Mouse (Mus musculus) gastrocnemius, postnatal 36 days (tissue): ENCODE results near the gene Tmem251. TPM values are rescaled to one million over a fixed set of nuclear protein-coding genes. Genes with fewer than 3 reads are reported as not detected.

Source experiments
- total RNA-seq, 2 experiments: library from RNA; stranded (reverse); gene quantifications; 2 replicates each; pipeline ENCODE4 v1.2.3; 2021

Gene Tmem251
- total RNA-seq, 2 experiments from 2014 or later: 2.0 to 2.2 TPM

Other genes with a start within 250 kb of the Tmem251 start
- not detected for gene Chga, start 188.8 kb upstream of the Tmem251 start, total RNA-seq
- 1 to 10 TPM; 6.3 to 8.4 TPM for gene Itpk1, start 38.8 kb upstream of the Tmem251 start, total RNA-seq
- gene Moap1, start 101 bp upstream of the Tmem251 start, total RNA-seq: 1 to 10 TPM; 3.2 to 5.4 TPM
- gene Gm28051, start 14.0 kb downstream of the Tmem251 start, total RNA-seq: not detected
- 1 to 10 TPM; 7.7 to 8.5 TPM for gene Gon7, start 14.0 kb downstream of the Tmem251 start, total RNA-seq
- 10 to 100 TPM; 11.9 to 15.1 TPM for gene Ubr7, start 14.2 kb downstream of the Tmem251 start, total RNA-seq
- 1 to 10 TPM; 2.3 to 2.4 TPM for gene Gm20604, start 14.9 kb downstream of the Tmem251 start, total RNA-seq
- gene Btbd7, start 134.7 kb downstream of the Tmem251 start, total RNA-seq: 10 to 100 TPM; 14.4 to 15.6 TPM
- not detected for gene Cox8c, start 155.6 kb downstream of the Tmem251 start, total RNA-seq
- under 1 TPM; 0.05 to 0.12 TPM for gene Unc79, start 205.1 kb downstream of the Tmem251 start, total RNA-seq